Mouse (Mus musculus): Measurements from ENCODE around the gene Olfr297. TPM values are rescaled to one million over a fixed set of nuclear protein-coding genes. Genes with fewer than 3 reads are reported as not detected.

The Olfr297 gene
- polyA plus RNA-seq (2015; fragmentation: Nextera tagmentation; extraction: Ambion mirVana): not detected in 2 replicates

- Histone ChIP-seq H3K27ac (no peak within 1 kb of the TSS), H3K4me1 (replicated peaks) (no peaks in the 10 kb centered on the region)
- ATAC-seq (ENCODE audit: low FRiP score): no peak
Measured at GRCm38 (mm10) chr7:86519668-86520067, at the start of gene Olfr297. Olfr297 (plus strand) TSS chr7:86519968.

GRCm38 (mm10) chr7:86492384-86492783 is 27.4 kb upstream of the Olfr297 start, which contains the start of gene Olfr298:
Olfr298 (minus strand) TSS chr7:86492484.
- H3K27me3 ChIP-seq: no peaks in the 10 kb centered on the region
- no peak within 1 kb of the TSS for H3K9ac ChIP-seq
- H3K27ac ChIP-seq: no peak within 1 kb of the TSS
- no peak within 1 kb of the TSS for H3K4me2 ChIP-seq
- 93% methylated on average over 1 of the region's 1 CpGs for WGBS
- H3K9me3 ChIP-seq: no peaks in the 10 kb centered on the region
- ATAC-seq (ENCODE audit: low FRiP score): no peak
- no peak within 1 kb of the TSS for H3K4me3 ChIP-seq
- no peaks in the 10 kb centered on the region for H3K4me1 ChIP-seq (replicated peaks)
- H3K36me3 ChIP-seq: no peaks in the 10 kb centered on the region

More at GRCm38 (mm10) chr7:86519668-86520067, at the start of gene Olfr297:
- no peaks in the 10 kb centered on the region for H3K9me3 ChIP-seq
- H3K4me2 ChIP-seq: no peak within 1 kb of the TSS
- no peaks in the 10 kb centered on the region for H3K27me3 ChIP-seq
- no peaks in the 10 kb centered on the region for H3K36me3 ChIP-seq
- no peak within 1 kb of the TSS for H3K9ac ChIP-seq
- no peak within 1 kb of the TSS for H3K4me3 ChIP-seq

Other genes with a start within 250 kb of the Olfr297 start
- gene Olfr310, start 242.8 kb upstream of the Olfr297 start, polyA plus RNA-seq (2015; fragmentation: Nextera tagmentation; extraction: Ambion mirVana): not detected in 2 replicates
- gene Olfr309, start 206.3 kb upstream of the Olfr297 start, polyA plus RNA-seq (2015; fragmentation: Nextera tagmentation; extraction: Ambion mirVana): not detected in 2 replicates
- not detected in 2 replicates for gene Olfr308, start 194.3 kb upstream of the Olfr297 start, polyA plus RNA-seq (2015; fragmentation: Nextera tagmentation; extraction: Ambion mirVana)
- not detected in 2 replicates for gene Olfr307, start 182.4 kb upstream of the Olfr297 start, polyA plus RNA-seq (2015; fragmentation: Nextera tagmentation; extraction: Ambion mirVana)
- gene Olfr305, start 153.0 kb upstream of the Olfr297 start, polyA plus RNA-seq (2015; fragmentation: Nextera tagmentation; extraction: Ambion mirVana): not detected in 2 replicates
- gene Olfr304, start 133.3 kb upstream of the Olfr297 start, polyA plus RNA-seq (2015; fragmentation: Nextera tagmentation; extraction: Ambion mirVana): not detected in 2 replicates
- not detected in 2 replicates for gene Olfr303, start 122.2 kb upstream of the Olfr297 start, polyA plus RNA-seq (2015; fragmentation: Nextera tagmentation; extraction: Ambion mirVana)
- gene Olfr301, start 116.1 kb upstream of the Olfr297 start, polyA plus RNA-seq (2015; fragmentation: Nextera tagmentation; extraction: Ambion mirVana): not detected in 2 replicates
- gene Olfr299, start 60.0 kb upstream of the Olfr297 start, polyA plus RNA-seq (2015; fragmentation: Nextera tagmentation; extraction: Ambion mirVana): not detected in 2 replicates
- gene Olfr298, start 27.5 kb upstream of the Olfr297 start, polyA plus RNA-seq (2015; fragmentation: Nextera tagmentation; extraction: Ambion mirVana): not detected in 2 replicates
- not detected in 2 replicates for gene Olfr295, start 63.9 kb downstream of the Olfr297 start, polyA plus RNA-seq (2015; fragmentation: Nextera tagmentation; extraction: Ambion mirVana)
- gene Olfr294, start 96.7 kb downstream of the Olfr297 start, polyA plus RNA-seq (2015; fragmentation: Nextera tagmentation; extraction: Ambion mirVana): not detected in 2 replicates
- not detected in 2 replicates for gene Olfr293, start 129.1 kb downstream of the Olfr297 start, polyA plus RNA-seq (2015; fragmentation: Nextera tagmentation; extraction: Ambion mirVana)
- not detected in 2 replicates for gene Olfr292, start 168.4 kb downstream of the Olfr297 start, polyA plus RNA-seq (2015; fragmentation: Nextera tagmentation; extraction: Ambion mirVana)